Mouse (Mus musculus): ENCODE data around the gene 2510039O18Rik. TPM values are rescaled to one million over a fixed set of nuclear protein-coding genes. Genes with fewer than 3 reads are reported as not detected.

2510039O18Rik gene
- polyA plus RNA-seq, 1 experiment from 2014 or later: 18.5 TPM

GRCm38 (mm10) chr4:147938148-147939096 lies 2.3 kb upstream of the 2510039O18Rik start:
- Histone ChIP-seq H3K4me3 (no peak overlapping the region), H3K9me3 (no peaks in the 10 kb centered on the region), H3K4me1 (peaks cover 60% of the 10 kb centered on the region), H3K36me3 (peaks cover 7% of the 10 kb centered on the region; the same call in 1 of the 2 replicates), H3K27me3 (ENCODE audit: insufficient read depth, poor library complexity, severe bottlenecking) (0 out of 2 replicates have a peak, but pooled peaks cover 4% of the 10 kb centered on the region), H3K27ac (no peak overlapping the region)
- 63% methylated on average over 14 of the region's 14 CpGs for WGBS
- DNase-seq (ENCODE audit: low spot score): no peak

- 67% methylated on average over 9 of the region's 9 CpGs for WGBS
- H3K4me1 ChIP-seq: peaks cover 44% of the 10 kb centered on the region
- H3K36me3 ChIP-seq: peaks cover 24% of the 10 kb centered on the region
- H3K27me3 ChIP-seq (ENCODE audit: insufficient read depth, poor library complexity, severe bottlenecking): 0 out of 2 replicates have a peak, but pooled peaks cover 4% of the 10 kb centered on the region
- H3K27ac ChIP-seq: peak overlapping the region; percentile 88
- H3K4me3 ChIP-seq: peak overlapping the region; percentile 100
- DNase-seq (ENCODE audit: low spot score): no peak
- H3K9me3 ChIP-seq: no peaks in the 10 kb centered on the region
Measured at GRCm38 (mm10) chr4:147940111-147940510, 584 bp upstream of the 2510039O18Rik start.

GRCm38 (mm10) chr4:147941045-147942020 lies 638 bp downstream of the 2510039O18Rik start:
- peak; percentile 86 for DNase-seq (ENCODE audit: low spot score)
- H3K4me1 ChIP-seq: peaks cover 36% of the 10 kb centered on the region
- H3K27ac ChIP-seq: peak overlapping the region; percentile 88

GRCm38 (mm10) chr4:147943005-147943404 lies 2.3 kb downstream of the 2510039O18Rik start:
- no peaks in the 10 kb centered on the region for H3K9me3 ChIP-seq
- WGBS: 100% methylated on average over 1 of the region's 1 CpGs
- H3K27me3 ChIP-seq (ENCODE audit: insufficient read depth, poor library complexity, severe bottlenecking): 0 out of 2 replicates have a peak, but pooled peaks cover 3% of the 10 kb centered on the region
- peaks cover 52% of the 10 kb centered on the region for H3K36me3 ChIP-seq
- DNase-seq (ENCODE audit: low spot score): no peak
- no peak overlapping the region for H3K4me3 ChIP-seq
- H3K27ac ChIP-seq: no peak overlapping the region
- peaks cover 27% of the 10 kb centered on the region for H3K4me1 ChIP-seq

More at GRCm38 (mm10) chr4:147941045-147942020, 638 bp downstream of the 2510039O18Rik start:
- H3K27me3 ChIP-seq (ENCODE audit: insufficient read depth, poor library complexity, severe bottlenecking): 0 out of 2 replicates have a peak, but pooled peaks cover 4% of the 10 kb centered on the region
- no peaks in the 10 kb centered on the region for H3K9me3 ChIP-seq
- peaks cover 36% of the 10 kb centered on the region for H3K36me3 ChIP-seq
- H3K4me3 ChIP-seq: peak overlapping the region; percentile 100
- 6% methylated on average over 81 of the region's 88 CpGs for WGBS

- no peaks in the 10 kb centered on the region for H3K27me3 ChIP-seq (ENCODE audit: insufficient read depth, poor library complexity, severe bottlenecking)
- H3K27ac ChIP-seq: no peak overlapping the region
- 67% methylated on average over 2 of the region's 2 CpGs for WGBS
- H3K4me1 ChIP-seq: peaks cover 9% of the 10 kb centered on the region
- no peaks in the 10 kb centered on the region for H3K9me3 ChIP-seq
- H3K4me3 ChIP-seq: no peak overlapping the region
- DNase-seq (ENCODE audit: low spot score): no peak
- peaks cover 59% of the 10 kb centered on the region for H3K36me3 ChIP-seq
Measured at GRCm38 (mm10) chr4:147947511-147947910, 6.8 kb downstream of the 2510039O18Rik start.

GRCm38 (mm10) chr4:147953590-147953989 lies 12.9 kb downstream of the 2510039O18Rik start:
- Histone ChIP-seq H3K9me3 (no peaks in the 10 kb centered on the region), H3K4me1 (no peaks in the 10 kb centered on the region), H3K4me3 (no peak overlapping the region), H3K27ac (no peak overlapping the region), H3K27me3 (ENCODE audit: insufficient read depth, poor library complexity, severe bottlenecking) (no peaks in the 10 kb centered on the region), H3K36me3 (peaks cover 3% of the 10 kb centered on the region; the same call in 1 of the 2 replicates)
- no peak for DNase-seq (ENCODE audit: low spot score)
- 11% methylated on average over 4 of the region's 4 CpGs for WGBS

GRCm38 (mm10) chr4:147957141-147957540 lies 16.4 kb downstream of the 2510039O18Rik start:
- no peaks in the 10 kb centered on the region for H3K27me3 ChIP-seq (ENCODE audit: insufficient read depth, poor library complexity, severe bottlenecking)
- H3K36me3 ChIP-seq: no peaks in the 10 kb centered on the region
- no peak overlapping the region for H3K27ac ChIP-seq
- H3K4me1 ChIP-seq: peaks cover 13% of the 10 kb centered on the region
- H3K4me3 ChIP-seq: no peak overlapping the region
- no peak for DNase-seq (ENCODE audit: low spot score)
- no peaks in the 10 kb centered on the region for H3K9me3 ChIP-seq
- WGBS: 36% methylated on average over 11 of the region's 11 CpGs

- no peak overlapping the region; the same call in 1 of the 2 replicates for H3K27ac ChIP-seq
- no peaks in the 10 kb centered on the region for H3K9me3 ChIP-seq
- 23% methylated on average over 6 of the region's 6 CpGs for WGBS
- no peaks in the 10 kb centered on the region for H3K36me3 ChIP-seq
- peak; percentile 91 for DNase-seq (ENCODE audit: low spot score)
- peaks cover 29% of the 10 kb centered on the region for H3K4me1 ChIP-seq
- H3K4me3 ChIP-seq: no peak overlapping the region
- H3K27me3 ChIP-seq (ENCODE audit: insufficient read depth, poor library complexity, severe bottlenecking): 0 out of 2 replicates have a peak, but pooled peaks cover 4% of the 10 kb centered on the region
Measured at GRCm38 (mm10) chr4:147959881-147960831, 19.5 kb downstream of the 2510039O18Rik start.

- H3K36me3 ChIP-seq: no peaks in the 10 kb centered on the region
- no peaks in the 10 kb centered on the region for H3K9me3 ChIP-seq
- H3K27me3 ChIP-seq (ENCODE audit: insufficient read depth, poor library complexity, severe bottlenecking): 0 out of 2 replicates have a peak, but pooled peaks cover 11% of the 10 kb centered on the region
- H3K4me1 ChIP-seq: peaks cover 48% of the 10 kb centered on the region
- peak; percentile 85 for DNase-seq (ENCODE audit: low spot score)
- peak overlapping the region; percentile 79 for H3K27ac ChIP-seq
- 57% methylated on average over 6 of the region's 6 CpGs for WGBS
- no peak overlapping the region for H3K4me3 ChIP-seq
Measured at GRCm38 (mm10) chr4:147962781-147963180, 22.1 kb downstream of the 2510039O18Rik start.

GRCm38 (mm10) chr4:147963623-147964022 lies 22.9 kb downstream of the 2510039O18Rik start:
- H3K27ac ChIP-seq: peak overlapping the region; percentile 79
- H3K4me1 ChIP-seq: peaks cover 48% of the 10 kb centered on the region
- H3K4me3 ChIP-seq: peak overlapping the region; percentile 12; the same call in 1 of the 2 replicates
- H3K27me3 ChIP-seq (ENCODE audit: insufficient read depth, poor library complexity, severe bottlenecking): 0 out of 2 replicates have a peak, but pooled peaks cover 11% of the 10 kb centered on the region
- 51% methylated on average over 15 of the region's 15 CpGs for WGBS
- no peaks in the 10 kb centered on the region for H3K9me3 ChIP-seq
- no peak for DNase-seq (ENCODE audit: low spot score)
- no peaks in the 10 kb centered on the region for H3K36me3 ChIP-seq

GRCm38 (mm10) chr4:147965712-147966111 lies 25.0 kb downstream of the 2510039O18Rik start:
- peak; percentile 92 for DNase-seq (ENCODE audit: low spot score)
- 43% methylated on average over 7 of the region's 7 CpGs for WGBS
- H3K4me1 ChIP-seq: peaks cover 55% of the 10 kb centered on the region
- H3K9me3 ChIP-seq: no peaks in the 10 kb centered on the region
- H3K27ac ChIP-seq: peak overlapping the region; percentile 65
- H3K27me3 ChIP-seq (ENCODE audit: insufficient read depth, poor library complexity, severe bottlenecking): 0 out of 2 replicates have a peak, but pooled peaks cover 11% of the 10 kb centered on the region
- no peaks in the 10 kb centered on the region for H3K36me3 ChIP-seq
- H3K4me3 ChIP-seq: peak overlapping the region; percentile 22; the same call in 1 of the 2 replicates

Measured in heart, embryonic 10.5 days (tissue).